Mouse (Mus musculus): Measurements from ENCODE around the gene Dnah8. TPM values are rescaled to one million over a fixed set of nuclear protein-coding genes. Genes with fewer than 3 reads are reported as not detected.
A peak's percentile ranks its signal among the peaks of the same experiment; 100 is the strongest.

The Dnah8 gene
- polyA plus RNA-seq, 1 experiment from 2014 or later = 2.4 TPM

DNA sequence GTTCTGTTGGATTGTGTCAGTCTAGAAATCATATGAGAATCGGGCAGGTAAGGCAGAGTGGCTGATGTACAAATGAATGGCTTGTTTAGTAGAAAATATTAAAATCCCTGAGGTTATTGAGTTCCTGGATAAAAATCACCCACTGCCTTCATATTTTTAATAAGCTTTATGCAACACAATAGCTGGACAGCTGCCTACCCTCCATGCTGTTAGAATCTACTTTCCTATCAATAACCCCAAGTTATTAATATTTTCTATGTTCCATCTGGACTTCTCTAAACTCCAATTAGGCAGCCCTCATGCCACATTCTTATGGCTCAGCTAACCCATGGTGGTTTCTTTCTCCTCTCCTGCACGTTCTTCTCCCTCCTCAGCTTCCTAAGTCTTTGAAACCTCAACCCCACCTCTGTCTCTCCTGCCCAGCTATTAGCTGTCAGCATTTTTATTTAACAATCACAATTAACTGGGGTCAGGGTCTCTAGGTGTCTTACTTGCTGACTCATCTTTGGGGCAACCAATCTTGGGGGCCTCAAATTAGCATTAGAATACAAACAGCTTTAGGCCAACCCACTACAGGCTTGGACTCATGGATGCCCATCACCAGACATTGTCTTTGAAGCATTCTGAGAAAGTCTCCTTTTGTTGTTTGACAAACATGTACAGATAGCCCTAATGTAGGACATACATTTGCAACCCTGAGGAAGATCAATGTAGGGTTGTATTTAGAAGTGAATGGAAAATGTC is 40.7 kb upstream of the Dnah8 start:
- Histone ChIP-seq H3K27ac (ENCODE audit: low read depth, low read length) (no peak overlapping the region), H3K9ac (ENCODE audit: low read depth, low read length) (no peak overlapping the region), H3K9me3 (ENCODE audit: control insufficient read depth, low read length) (no peaks in the 10 kb centered on the region), H3K36me3 (ENCODE audit: control insufficient read depth, insufficient read depth, low read length) (no peaks in the 10 kb centered on the region), H3K4me2 (replicated peaks; ENCODE audit: low read depth, low read length) (no peak overlapping the region), H3K4me3 (ENCODE audit: low read depth, low read length) (no peak overlapping the region), H3K4me1 (replicated peaks; ENCODE audit: control insufficient read depth, insufficient read depth, low read length) (no peaks in the 10 kb centered on the region), H3K27me3 (ENCODE audit: control insufficient read depth, insufficient read depth, low read length) (no peaks in the 10 kb centered on the region)
- WGBS = 85% methylated on average over 2 of the region's 2 CpGs
- no peak for ATAC-seq (ENCODE audit: low FRiP score)
- DNase-seq (ENCODE audit: low spot score) = no peak

GRCm38 (mm10) chr17:30590417-30591198 is 33.5 kb upstream of the Dnah8 start:
- WGBS = 48% methylated on average over 17 of the region's 17 CpGs
- peak; percentile 72 for DNase-seq (ENCODE audit: low spot score)
- Histone ChIP-seq H3K4me2 (replicated peaks; ENCODE audit: low read depth, low read length) (no peak overlapping the region), H3K27ac (ENCODE audit: low read depth, low read length) (no peak overlapping the region), H3K27me3 (ENCODE audit: control insufficient read depth, insufficient read depth, low read length) (no peaks in the 10 kb centered on the region), H3K9ac (ENCODE audit: low read depth, low read length) (no peak overlapping the region), H3K4me1 (replicated peaks; ENCODE audit: control insufficient read depth, insufficient read depth, low read length) (no peaks in the 10 kb centered on the region; the same call in 1 of the 2 replicates), H3K4me3 (ENCODE audit: low read depth, low read length) (no peak overlapping the region), H3K36me3 (ENCODE audit: control insufficient read depth, insufficient read depth, low read length) (no peaks in the 10 kb centered on the region), H3K9me3 (ENCODE audit: control insufficient read depth, low read length) (no peaks in the 10 kb centered on the region)
- ATAC-seq (ENCODE audit: low FRiP score) = no peak

DNA sequence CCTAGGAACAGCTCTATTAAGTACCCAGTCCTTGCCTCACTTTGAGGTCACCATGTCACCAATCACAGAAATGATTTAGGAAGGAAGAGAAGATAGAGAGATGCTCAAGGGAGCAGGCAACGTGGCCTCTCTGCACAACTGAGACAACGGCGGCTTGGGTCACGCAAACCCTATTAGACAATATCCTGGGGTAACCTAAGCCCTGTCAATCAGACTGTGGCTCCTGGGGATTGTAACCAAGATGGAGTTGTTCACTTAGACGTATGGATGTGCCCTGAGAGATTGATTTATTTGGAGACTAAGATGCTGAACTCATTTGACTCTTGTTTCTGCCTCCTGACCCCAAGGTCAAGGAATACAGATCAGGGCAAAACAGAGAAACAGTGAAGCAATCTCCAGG is 29.7 kb upstream of the Dnah8 start:
- Histone ChIP-seq H3K36me3 (ENCODE audit: control insufficient read depth, insufficient read depth, low read length) (no peaks in the 10 kb centered on the region), H3K27ac (ENCODE audit: low read depth, low read length) (peak overlapping the region; percentile 63), H3K4me3 (ENCODE audit: low read depth, low read length) (no peak overlapping the region), H3K4me1 (replicated peaks; ENCODE audit: control insufficient read depth, insufficient read depth, low read length) (no peaks in the 10 kb centered on the region; the same call in 1 of the 2 replicates), H3K4me2 (replicated peaks; ENCODE audit: low read depth, low read length) (no peak overlapping the region), H3K9ac (ENCODE audit: low read depth, low read length) (no peak overlapping the region), H3K27me3 (ENCODE audit: control insufficient read depth, insufficient read depth, low read length) (no peaks in the 10 kb centered on the region), H3K9me3 (ENCODE audit: control insufficient read depth, low read length) (no peaks in the 10 kb centered on the region)
- DNase-seq (ENCODE audit: low spot score) = peak; percentile 34
- WGBS = 60% methylated on average over 5 of the region's 5 CpGs
- ATAC-seq (ENCODE audit: low FRiP score) = peak; percentile 61; the same call in 1 of the 2 replicates

DNA sequence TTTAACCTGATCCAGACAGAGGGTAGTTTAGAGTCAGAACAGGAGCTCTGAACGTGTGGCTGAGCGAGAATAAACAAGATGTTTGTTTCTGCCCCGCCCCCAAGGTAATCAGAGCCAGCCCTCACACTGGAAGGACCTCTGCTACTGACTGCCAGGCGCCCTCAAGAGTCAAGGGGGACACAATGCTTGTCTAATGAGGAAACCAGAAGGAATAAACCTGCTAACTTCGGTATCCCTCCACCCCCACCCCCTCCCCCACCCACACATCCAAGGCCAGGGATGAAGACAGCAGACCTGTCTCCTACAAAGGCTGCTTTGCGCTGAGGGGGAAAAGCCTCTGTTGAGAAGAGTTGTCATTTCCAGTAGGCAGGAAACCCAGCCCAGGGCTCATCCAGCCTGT is 29.3 kb upstream of the Dnah8 start:
- no peak overlapping the region for H3K4me2 ChIP-seq (replicated peaks; ENCODE audit: low read depth, low read length)
- DNase-seq (ENCODE audit: low spot score) (peak; percentile 15), ATAC-seq (ENCODE audit: low FRiP score) (peak; percentile 22; the same call in 1 of the 2 replicates)
- no peaks in the 10 kb centered on the region for H3K36me3 ChIP-seq (ENCODE audit: control insufficient read depth, insufficient read depth, low read length)
- no peaks in the 10 kb centered on the region; the same call in 1 of the 2 replicates for H3K4me1 ChIP-seq (replicated peaks; ENCODE audit: control insufficient read depth, insufficient read depth, low read length)
- H3K9ac ChIP-seq (ENCODE audit: low read depth, low read length) = no peak overlapping the region
- no peak overlapping the region for H3K4me3 ChIP-seq (ENCODE audit: low read depth, low read length)
- 57% methylated on average over 6 of the region's 6 CpGs for WGBS
- H3K9me3 ChIP-seq (ENCODE audit: control insufficient read depth, low read length) = no peaks in the 10 kb centered on the region
- no peaks in the 10 kb centered on the region for H3K27me3 ChIP-seq (ENCODE audit: control insufficient read depth, insufficient read depth, low read length)
- H3K27ac ChIP-seq (ENCODE audit: low read depth, low read length) = peak overlapping the region; percentile 63

GRCm38 (mm10) chr17:30597786-30598185 is 26.4 kb upstream of the Dnah8 start:
- no peak for DNase-seq (ENCODE audit: low spot score)
- H3K9me3 ChIP-seq (ENCODE audit: control insufficient read depth, low read length) = no peaks in the 10 kb centered on the region
- no peak overlapping the region for H3K4me3 ChIP-seq (ENCODE audit: low read depth, low read length)
- WGBS = 92% methylated on average over 9 of the region's 9 CpGs
- no peaks in the 10 kb centered on the region for H3K36me3 ChIP-seq (ENCODE audit: control insufficient read depth, insufficient read depth, low read length)
- H3K9ac ChIP-seq (ENCODE audit: low read depth, low read length) = no peak overlapping the region
- no peak overlapping the region for H3K4me2 ChIP-seq (replicated peaks; ENCODE audit: low read depth, low read length)
- H3K27me3 ChIP-seq (ENCODE audit: control insufficient read depth, insufficient read depth, low read length) = no peaks in the 10 kb centered on the region
- H3K4me1 ChIP-seq (replicated peaks; ENCODE audit: control insufficient read depth, insufficient read depth, low read length) = no peaks in the 10 kb centered on the region
- H3K27ac ChIP-seq (ENCODE audit: low read depth, low read length) = no peak overlapping the region
- ATAC-seq (ENCODE audit: low FRiP score) = no peak

GRCm38 (mm10) chr17:30598300-30598699 is 25.9 kb upstream of the Dnah8 start:
- Histone ChIP-seq H3K9ac (ENCODE audit: low read depth, low read length) (no peak overlapping the region), H3K27me3 (ENCODE audit: control insufficient read depth, insufficient read depth, low read length) (no peaks in the 10 kb centered on the region), H3K4me1 (replicated peaks; ENCODE audit: control insufficient read depth, insufficient read depth, low read length) (no peaks in the 10 kb centered on the region), H3K4me3 (ENCODE audit: low read depth, low read length) (no peak overlapping the region), H3K9me3 (ENCODE audit: control insufficient read depth, low read length) (no peaks in the 10 kb centered on the region), H3K36me3 (ENCODE audit: control insufficient read depth, insufficient read depth, low read length) (no peaks in the 10 kb centered on the region), H3K27ac (ENCODE audit: low read depth, low read length) (no peak overlapping the region), H3K4me2 (replicated peaks; ENCODE audit: low read depth, low read length) (no peak overlapping the region)
- no peak for ATAC-seq (ENCODE audit: low FRiP score)
- no peak for DNase-seq (ENCODE audit: low spot score)
- 76% methylated on average over 5 of the region's 5 CpGs for WGBS

GRCm38 (mm10) chr17:30602175-30602574 is 22.0 kb upstream of the Dnah8 start:
- DNase-seq (ENCODE audit: low spot score) (no peak), ATAC-seq (ENCODE audit: low FRiP score) (no peak)
- no peak overlapping the region for H3K9ac ChIP-seq (ENCODE audit: low read depth, low read length)
- WGBS = 97% methylated on average over 14 of the region's 14 CpGs
- H3K36me3 ChIP-seq (ENCODE audit: control insufficient read depth, insufficient read depth, low read length) = no peaks in the 10 kb centered on the region
- no peak overlapping the region for H3K27ac ChIP-seq (ENCODE audit: low read depth, low read length)
- H3K27me3 ChIP-seq (ENCODE audit: control insufficient read depth, insufficient read depth, low read length) = no peaks in the 10 kb centered on the region
- H3K9me3 ChIP-seq (ENCODE audit: control insufficient read depth, low read length) = no peaks in the 10 kb centered on the region
- no peak overlapping the region for H3K4me3 ChIP-seq (ENCODE audit: low read depth, low read length)
- H3K4me1 ChIP-seq (replicated peaks; ENCODE audit: control insufficient read depth, insufficient read depth, low read length) = no peaks in the 10 kb centered on the region; the same call in 1 of the 2 replicates
- no peak overlapping the region for H3K4me2 ChIP-seq (replicated peaks; ENCODE audit: low read depth, low read length)

GRCm38 (mm10) chr17:30604296-30604695 is 19.9 kb upstream of the Dnah8 start:
- Histone ChIP-seq H3K27ac (ENCODE audit: low read depth, low read length) (no peak overlapping the region), H3K9ac (ENCODE audit: low read depth, low read length) (no peak overlapping the region), H3K36me3 (ENCODE audit: control insufficient read depth, insufficient read depth, low read length) (no peaks in the 10 kb centered on the region), H3K4me1 (replicated peaks; ENCODE audit: control insufficient read depth, insufficient read depth, low read length) (no peaks in the 10 kb centered on the region; the same call in 1 of the 2 replicates), H3K9me3 (ENCODE audit: control insufficient read depth, low read length) (no peaks in the 10 kb centered on the region), H3K4me2 (replicated peaks; ENCODE audit: low read depth, low read length) (no peak overlapping the region), H3K27me3 (ENCODE audit: control insufficient read depth, insufficient read depth, low read length) (no peaks in the 10 kb centered on the region), H3K4me3 (ENCODE audit: low read depth, low read length) (no peak overlapping the region)
- 96% methylated on average over 6 of the region's 6 CpGs for WGBS
- DNase-seq (ENCODE audit: low spot score) (no peak), ATAC-seq (ENCODE audit: low FRiP score) (no peak)
